In the genomic region with DNA sequence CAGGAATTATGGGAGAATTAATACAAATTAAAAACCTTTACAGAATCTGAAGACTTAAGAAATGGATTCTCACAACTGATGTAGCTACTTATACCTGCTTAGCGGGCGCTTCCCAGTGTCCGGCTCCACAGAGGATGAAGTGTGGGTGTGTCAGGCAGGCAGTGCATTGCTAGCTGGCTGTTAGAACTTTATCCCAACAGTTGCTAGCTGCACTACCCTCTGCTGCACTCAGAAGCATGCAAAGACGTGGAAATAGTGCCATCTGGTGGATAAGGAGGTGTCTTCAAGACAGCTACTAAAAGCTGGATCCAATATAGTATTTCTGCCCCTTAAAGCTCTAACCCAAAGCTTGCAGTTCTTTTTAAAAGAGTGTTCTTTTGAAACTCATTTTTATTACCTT, we compare ENCODE assay signal across 1 mouse cellular context.
TF ChIP-seq lines count a peak whose summit lies in the region.

No protein-coding gene starts in this region.

TF ChIP-seq in MEL, 35 proteins besides CTCF, POLR2A, EP300 and RAD21 (continued from another document):
- TF ChIP-seq ZC3H11A (IDR thresholded peaks at IDR 0.05; ENCODE audit: low read depth, low read length) (peak; percentile 94), SIN3A (IDR thresholded peaks at IDR 0.05; ENCODE audit: low read length) (peak; percentile 78), GATA1 (IDR thresholded peaks at IDR 0.05; ENCODE audit: low read depth, low read length) (no peak)
TF ChIP-seq in MEL: peak in this region for 5.
